Mouse (Mus musculus): ENCODE results near the gene Anapc15-ps. TPM values are rescaled to one million over a fixed set of nuclear protein-coding genes. Genes with fewer than 3 reads are reported as not detected.
A peak's percentile ranks its signal among the peaks of the same experiment; 100 is the strongest.
"Not testable (repeated sequence)": the region's sequence is repeated elsewhere in the genome, so short reads cannot be mapped to it uniquely, and the experiment has no call there.

Gene Anapc15-ps
- polyA plus RNA-seq, 1 experiment from 2014 or later, result not detected

DNA sequence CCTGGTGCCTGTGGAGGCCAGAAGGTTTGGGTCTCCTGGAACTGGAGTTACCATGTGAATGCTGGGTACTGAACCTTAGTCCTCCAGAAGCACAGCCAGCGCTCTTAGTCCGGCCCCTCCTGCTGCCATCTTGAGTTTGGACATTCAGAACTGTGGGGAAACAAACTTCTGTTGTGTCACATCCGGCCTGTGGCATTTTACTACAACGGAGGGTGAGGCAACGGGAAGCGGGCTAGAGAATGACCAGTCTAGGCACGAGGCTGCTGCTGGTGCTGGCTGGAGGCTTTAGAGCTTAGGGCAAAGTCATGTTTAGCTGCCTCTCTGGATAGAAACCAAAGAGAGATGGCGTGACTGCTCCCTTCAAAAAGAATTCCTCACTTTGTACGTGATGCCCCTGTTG, 39.0 kb downstream of the Anapc15-ps start:
- no peak overlapping the region for H3K4me3 ChIP-seq
- H3K27me3 ChIP-seq (replicated peaks; ENCODE audit: low read depth, poor library complexity, severe bottlenecking), result no peaks in the 10 kb centered on the region
- no peaks in the 10 kb centered on the region for H3K4me1 ChIP-seq
- H3K27ac ChIP-seq (replicated peaks), result no peak overlapping the region; the same call in 1 of the 2 replicates
- no peaks in the 10 kb centered on the region for H3K9me3 ChIP-seq
- no peaks in the 10 kb centered on the region for H3K36me3 ChIP-seq (replicated peaks)
- 85% methylated on average over 9 of the region's 9 CpGs for WGBS
- no peak for DNase-seq (ENCODE audit: low spot score)

DNA sequence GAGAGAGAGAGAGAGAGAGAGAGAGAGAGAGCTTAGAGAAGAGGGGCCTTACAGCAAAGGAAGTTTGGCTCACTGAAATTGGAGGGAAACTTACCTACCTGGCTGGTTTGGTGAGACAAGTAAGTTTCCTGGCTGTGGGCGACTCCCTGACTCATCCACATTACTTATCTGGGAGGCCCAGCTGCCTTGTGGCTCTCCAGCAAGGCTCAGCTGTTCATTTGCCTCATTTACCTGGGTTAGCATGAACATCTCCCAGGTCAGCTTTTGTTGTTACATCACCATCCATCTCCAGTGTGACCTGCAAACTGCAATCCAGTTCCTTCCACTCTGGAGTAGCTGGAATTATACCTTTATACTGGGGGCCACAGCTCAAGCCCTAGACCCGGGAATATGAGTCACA, 41.7 kb downstream of the Anapc15-ps start:
- no peaks in the 10 kb centered on the region for H3K36me3 ChIP-seq (replicated peaks)
- H3K4me1 ChIP-seq, result no peaks in the 10 kb centered on the region
- 74% methylated on average over 2 of the region's 2 CpGs for WGBS
- H3K27me3 ChIP-seq (replicated peaks; ENCODE audit: low read depth, poor library complexity, severe bottlenecking), result no peaks in the 10 kb centered on the region
- no peak overlapping the region for H3K4me3 ChIP-seq
- H3K9me3 ChIP-seq, result no peaks in the 10 kb centered on the region
- no peak for DNase-seq (ENCODE audit: low spot score)
- H3K27ac ChIP-seq (replicated peaks), result no peak overlapping the region

DNA sequence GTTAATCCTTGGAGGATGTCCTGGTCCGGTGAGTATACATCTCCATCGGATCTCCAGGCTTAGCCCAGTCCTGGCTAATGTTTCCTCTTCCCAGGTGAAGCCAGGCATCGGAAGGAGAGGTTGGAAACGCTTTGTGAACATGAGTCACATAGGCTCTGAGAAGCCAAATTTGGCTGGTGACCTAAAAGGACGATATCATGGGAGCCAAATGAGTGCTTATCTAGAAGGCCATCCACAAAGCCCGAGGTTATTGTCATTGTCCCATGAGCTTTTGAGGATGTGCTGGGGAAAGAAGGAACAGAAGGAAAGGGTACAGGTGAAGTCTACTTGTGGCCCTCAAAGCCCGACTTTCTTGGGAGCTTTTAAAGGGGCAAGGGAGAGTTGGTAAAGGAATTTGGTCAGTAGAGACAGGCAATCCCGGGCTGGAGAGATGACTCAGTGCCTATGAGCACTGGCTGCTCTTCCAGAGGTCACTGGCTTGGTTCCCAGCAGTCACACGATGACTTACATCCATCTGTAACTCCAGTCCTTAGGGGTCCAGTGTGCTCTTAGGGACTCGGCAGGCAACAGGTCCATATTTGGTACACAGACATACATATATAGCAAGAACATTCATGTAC, 42.4 kb downstream of the Anapc15-ps start:
- H3K4me3 ChIP-seq, result no peak overlapping the region

DNA sequence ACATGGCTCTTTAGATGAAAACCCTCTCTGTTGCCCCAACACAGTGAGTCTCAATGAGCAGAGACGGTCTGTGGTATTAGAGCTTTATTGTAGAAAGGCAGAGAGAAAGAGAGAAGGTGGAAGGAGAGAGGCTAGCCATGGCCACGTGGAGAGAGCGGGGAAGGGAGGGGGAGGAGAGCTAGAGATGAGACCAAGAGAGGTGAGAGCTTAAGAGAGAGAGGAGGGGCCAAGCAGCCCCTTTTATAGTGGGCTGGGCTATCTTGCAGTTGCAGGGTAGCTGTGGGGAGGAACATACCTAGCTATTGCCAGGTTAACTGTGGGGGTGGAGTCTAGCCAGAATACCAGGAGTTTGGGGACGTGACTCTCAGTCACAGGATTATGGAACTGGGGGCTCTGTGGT, 43.1 kb downstream of the Anapc15-ps start:
- H3K27ac ChIP-seq (replicated peaks), result peak overlapping the region; percentile 54; the same call in 1 of the 2 replicates

More for the DNA sequence above, 42.4 kb downstream of the Anapc15-ps start:
- 86% methylated on average over 10 of the region's 10 CpGs for WGBS
- DNase-seq (ENCODE audit: low spot score), result no peak
- H3K27me3 ChIP-seq (replicated peaks; ENCODE audit: low read depth, poor library complexity, severe bottlenecking), result no peaks in the 10 kb centered on the region
- H3K9me3 ChIP-seq, result no peaks in the 10 kb centered on the region
- H3K36me3 ChIP-seq (replicated peaks), result no peaks in the 10 kb centered on the region
- H3K4me1 ChIP-seq, result no peaks in the 10 kb centered on the region
- peak overlapping the region; percentile 2 for H3K27ac ChIP-seq (replicated peaks)

DNA sequence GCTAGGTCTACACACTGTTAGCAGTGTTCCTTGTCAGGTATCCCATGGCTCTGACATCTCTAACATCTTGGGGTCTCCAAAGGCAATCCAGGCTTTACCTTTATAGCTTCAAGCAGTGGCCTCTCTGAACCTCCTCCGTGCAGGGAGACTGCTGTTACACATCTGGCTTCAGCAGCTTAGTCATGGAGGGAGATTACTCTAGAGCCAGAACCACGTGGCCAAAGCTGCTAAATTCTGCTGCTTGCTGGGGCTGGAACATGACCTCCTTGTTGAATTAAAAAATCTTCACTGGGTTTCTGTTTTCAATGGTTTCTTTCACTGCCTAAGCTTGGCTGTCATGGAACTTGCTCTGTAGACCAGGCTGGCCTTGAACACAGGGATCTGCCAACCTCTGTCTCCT, 44.9 kb downstream of the Anapc15-ps start:
- H3K9me3 ChIP-seq, result no peaks in the 10 kb centered on the region
- H3K27ac ChIP-seq (replicated peaks), result no peak overlapping the region
- no peak for DNase-seq (ENCODE audit: low spot score)
- 76% methylated on average over 2 of the region's 2 CpGs for WGBS
- H3K4me1 ChIP-seq, result peaks cover 6% of the 10 kb centered on the region; the same call in 1 of the 2 replicates
- no peak overlapping the region for H3K4me3 ChIP-seq
- no peaks in the 10 kb centered on the region for H3K36me3 ChIP-seq (replicated peaks)
- no peaks in the 10 kb centered on the region for H3K27me3 ChIP-seq (replicated peaks; ENCODE audit: low read depth, poor library complexity, severe bottlenecking)

More for the DNA sequence above, 43.1 kb downstream of the Anapc15-ps start:
- H3K9me3 ChIP-seq; H3K4me3 ChIP-seq; DNase-seq (ENCODE audit: low spot score); H3K4me1 ChIP-seq; H3K36me3 ChIP-seq (replicated peaks); H3K27me3 ChIP-seq (replicated peaks; ENCODE audit: low read depth, poor library complexity, severe bottlenecking): not testable (repeated sequence)
- WGBS, result 80% methylated on average over 4 of the region's 4 CpGs

DNA sequence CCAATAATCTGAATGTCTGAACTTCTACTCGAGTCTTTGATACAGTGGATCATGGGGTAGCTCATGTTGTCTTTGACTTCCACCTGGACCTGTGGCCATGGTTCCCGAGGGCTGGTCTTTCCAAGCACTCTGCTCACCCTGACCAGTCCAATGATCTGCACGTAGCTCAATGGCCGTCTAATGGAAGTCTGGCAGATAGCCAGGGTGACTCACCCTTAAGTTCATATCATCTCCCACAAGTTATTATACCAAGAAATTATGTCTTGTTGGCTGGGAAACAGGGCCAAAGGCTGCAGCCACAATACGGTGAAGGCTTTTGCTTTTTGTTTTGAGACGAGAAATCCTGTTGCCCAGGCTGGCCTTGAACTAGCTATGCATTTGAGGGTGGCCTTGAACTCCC, 45.9 kb downstream of the Anapc15-ps start:
- Histone ChIP-seq H3K4me3 (no peak overlapping the region), H3K36me3 (replicated peaks) (no peaks in the 10 kb centered on the region), H3K4me1 (peaks cover 11% of the 10 kb centered on the region; the same call in 1 of the 2 replicates), H3K27ac (replicated peaks) (no peak overlapping the region), H3K9me3 (no peaks in the 10 kb centered on the region), H3K27me3 (replicated peaks; ENCODE audit: low read depth, poor library complexity, severe bottlenecking) (no peaks in the 10 kb centered on the region)
- WGBS, result 94% methylated on average over 6 of the region's 6 CpGs
- DNase-seq (ENCODE audit: low spot score), result no peak

DNA sequence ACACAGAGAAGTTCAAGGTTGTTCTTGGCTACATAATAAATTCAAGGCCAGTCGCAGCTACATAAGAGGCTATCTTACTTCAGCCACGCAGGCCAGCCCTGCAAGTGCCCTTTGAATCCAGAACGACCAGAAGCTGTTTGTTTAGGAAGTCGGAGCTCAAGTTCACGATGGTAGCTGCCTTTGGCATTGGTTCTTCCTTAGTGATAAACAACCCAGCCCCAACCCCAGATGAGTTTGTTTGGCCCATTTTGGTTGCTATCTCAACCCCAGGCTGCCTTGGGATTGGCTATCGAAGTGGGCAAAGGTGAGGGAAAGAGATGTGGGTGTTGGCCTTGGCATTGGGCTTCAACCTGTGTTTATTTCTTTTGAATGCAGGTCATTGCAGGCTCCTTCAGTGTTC, 48.0 kb downstream of the Anapc15-ps start:
- DNase-seq (ENCODE audit: low spot score), result no peak
- Histone ChIP-seq H3K27me3 (replicated peaks; ENCODE audit: low read depth, poor library complexity, severe bottlenecking) (no peaks in the 10 kb centered on the region), H3K27ac (replicated peaks) (no peak overlapping the region), H3K4me1 (peaks cover 11% of the 10 kb centered on the region; the same call in 1 of the 2 replicates), H3K36me3 (replicated peaks) (no peaks in the 10 kb centered on the region), H3K4me3 (no peak overlapping the region), H3K9me3 (no peaks in the 10 kb centered on the region)
- 86% methylated on average over 6 of the region's 6 CpGs for WGBS

DNA sequence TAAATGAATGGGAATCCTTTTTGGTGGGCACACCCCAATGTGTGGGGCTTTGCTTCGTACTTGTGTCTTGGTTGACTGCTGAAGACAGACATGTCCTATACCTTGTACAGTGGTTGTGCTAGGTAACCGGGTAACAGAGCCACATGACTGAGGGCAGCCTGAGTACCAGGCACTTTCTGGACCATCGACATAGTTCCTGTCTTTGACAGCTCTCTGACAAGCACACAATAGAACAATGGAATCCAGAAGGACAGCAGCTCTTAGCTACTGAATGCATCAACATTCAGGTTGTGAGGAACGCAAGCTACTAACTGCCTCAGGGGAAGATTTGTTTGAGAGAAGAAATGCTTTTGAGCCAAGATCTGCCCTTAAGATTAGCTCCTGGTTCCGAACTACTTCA, 49.2 kb downstream of the Anapc15-ps start:
- Histone ChIP-seq H3K4me3 (no peak overlapping the region), H3K4me1 (peaks cover 11% of the 10 kb centered on the region; the same call in 1 of the 2 replicates), H3K36me3 (replicated peaks) (no peaks in the 10 kb centered on the region), H3K27ac (replicated peaks) (no peak overlapping the region), H3K27me3 (replicated peaks; ENCODE audit: low read depth, poor library complexity, severe bottlenecking) (no peaks in the 10 kb centered on the region), H3K9me3 (no peaks in the 10 kb centered on the region)
- no peak for DNase-seq (ENCODE audit: low spot score)
- WGBS, result 41% methylated on average over 5 of the region's 5 CpGs

DNA sequence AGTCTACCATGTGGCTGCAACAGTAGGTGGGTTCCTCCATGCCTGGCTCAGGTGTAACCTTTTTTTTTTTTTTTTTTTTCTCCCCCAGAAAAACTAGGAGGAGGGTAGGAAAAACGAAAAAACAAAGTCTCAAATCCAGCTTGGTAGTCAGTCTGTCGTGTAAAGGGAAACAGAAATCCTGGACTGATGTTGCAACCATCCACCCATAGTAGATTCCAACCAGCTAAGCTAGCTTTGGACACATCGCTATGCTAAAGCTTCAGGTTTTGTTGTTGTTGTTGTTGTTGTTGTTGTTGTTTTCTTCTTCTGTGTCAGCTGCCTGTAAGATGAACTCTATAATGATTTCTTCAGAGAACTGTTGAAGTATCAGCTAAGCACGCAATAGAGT, 49.7 kb downstream of the Anapc15-ps start:
- H3K4me1 ChIP-seq, result peaks cover 11% of the 10 kb centered on the region; the same call in 1 of the 2 replicates
- DNase-seq (ENCODE audit: low spot score), result no peak
- H3K27me3 ChIP-seq (replicated peaks; ENCODE audit: low read depth, poor library complexity, severe bottlenecking), result no peaks in the 10 kb centered on the region
- no peaks in the 10 kb centered on the region for H3K9me3 ChIP-seq
- H3K36me3 ChIP-seq (replicated peaks), result no peaks in the 10 kb centered on the region
- WGBS, result 55% methylated on average over 4 of the region's 4 CpGs
- H3K4me3 ChIP-seq, result no peak overlapping the region
- no peak overlapping the region for H3K27ac ChIP-seq (replicated peaks)

Other genes starting within 250 kb of the Anapc15-ps start
- gene Mrpl42, start 171.5 kb downstream of the Anapc15-ps start, polyA plus RNA-seq (2016; fragmentation: Nextera tagmentation; extraction: Ambion mirVana), result 364 and 380 TPM in 2 replicates
- 439 and 441 TPM in 2 replicates for gene Ube2n, start 158.3 kb downstream of the Anapc15-ps start, polyA plus RNA-seq (2016; fragmentation: Nextera tagmentation; extraction: Ambion mirVana)
- gene Nudt4, start 109.3 kb downstream of the Anapc15-ps start, polyA plus RNA-seq (2016; fragmentation: Nextera tagmentation; extraction: Ambion mirVana), result 79.4 and 82.9 TPM in 2 replicates
- gene Gm33543, start 169.5 kb upstream of the Anapc15-ps start, polyA plus RNA-seq (2016; fragmentation: Nextera tagmentation; extraction: Ambion mirVana), result not detected in 2 replicates